Mouse (Mus musculus): ENCODE results near the gene Efnb2. TPM values are rescaled to one million over a fixed set of nuclear protein-coding genes. Genes with fewer than 3 reads are reported as not detected.

Efnb2 gene
- total RNA-seq (2022) = 10 to 100 TPM; 33.8 to 44.3 (median 39.9) TPM

DNA sequence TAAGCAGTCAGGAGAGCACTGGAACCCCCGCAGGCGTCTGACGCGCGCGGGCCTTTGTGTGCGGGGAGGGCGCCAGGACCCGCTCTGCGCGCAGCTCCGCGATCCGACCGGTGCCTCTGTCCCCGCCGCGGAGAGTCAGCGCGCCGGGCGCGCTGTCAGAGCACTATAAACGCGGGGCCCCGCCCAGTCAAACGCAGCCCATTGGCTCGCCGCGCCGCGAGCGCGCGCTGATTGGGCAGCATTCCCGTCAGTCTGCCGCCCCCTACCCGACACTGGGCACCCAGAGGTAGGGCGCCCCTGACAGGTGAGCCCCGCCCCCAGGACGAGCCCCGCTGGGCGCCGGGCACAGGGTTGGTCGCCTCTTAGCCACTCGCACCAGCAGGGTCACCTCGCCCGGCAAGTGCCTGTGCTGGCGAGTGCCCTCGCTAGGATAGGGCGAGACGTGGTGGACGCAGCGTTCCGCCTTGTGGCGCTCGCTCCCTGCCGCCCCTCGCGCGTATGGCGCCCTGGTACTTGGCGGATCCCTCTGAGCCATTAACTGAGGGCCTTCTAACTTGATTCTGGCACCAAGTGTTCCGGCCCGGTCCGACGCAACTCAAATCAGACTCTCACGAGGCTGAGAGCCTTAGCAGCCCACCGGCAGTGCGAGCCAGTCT, at the start of gene Efnb2:
Gene Efnb2 (minus strand): TSS at position 140 of the 656 bp plus-strand sequence.
- peak; percentile 88 to 96 for DNase-seq (ENCODE audit: low spot score in 2 of 2)

DNA sequence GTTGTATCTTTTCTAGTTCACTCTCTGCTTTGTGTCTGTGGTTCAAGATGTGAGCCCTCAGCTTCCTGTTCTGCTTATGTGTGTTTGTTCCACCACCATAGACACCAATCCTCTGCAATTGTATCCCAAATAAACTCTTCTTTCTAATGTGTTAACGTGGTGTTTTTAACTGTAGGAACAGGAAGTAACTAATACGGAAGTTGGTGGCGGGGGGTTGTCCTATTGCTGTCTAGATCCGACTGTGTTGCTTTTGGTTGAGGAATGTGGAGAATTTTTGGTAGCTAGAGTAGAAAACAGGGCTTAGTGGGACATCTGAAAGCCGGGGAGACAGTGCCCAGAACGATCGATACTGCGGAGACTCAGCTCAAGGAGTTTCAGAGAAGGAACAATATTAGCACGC, 43.8 kb upstream of the Efnb2 start:
- DNase-seq (ENCODE audit: low spot score in 2 of 2) = no peak

DNA sequence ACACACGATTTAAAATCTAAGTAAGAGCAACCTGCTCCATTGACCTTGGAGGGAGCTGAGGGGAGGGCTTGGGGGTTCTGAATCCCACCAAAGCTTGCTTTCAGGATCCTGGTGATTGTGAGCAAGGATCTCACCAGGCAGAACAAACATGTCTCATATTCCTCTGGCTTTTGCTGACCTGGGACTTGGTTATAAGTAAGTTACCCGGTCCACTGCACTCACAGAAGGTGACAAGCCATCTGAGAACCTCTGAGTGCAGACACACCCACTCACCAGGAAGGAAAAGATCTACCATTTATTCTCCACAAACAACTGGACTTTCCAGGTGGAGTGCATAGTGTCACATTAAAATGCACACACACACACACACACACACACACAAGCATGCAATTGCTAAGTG, 42.6 kb upstream of the Efnb2 start:
- DNase-seq (ENCODE audit: low spot score in 2 of 2) = no peak

DNA sequence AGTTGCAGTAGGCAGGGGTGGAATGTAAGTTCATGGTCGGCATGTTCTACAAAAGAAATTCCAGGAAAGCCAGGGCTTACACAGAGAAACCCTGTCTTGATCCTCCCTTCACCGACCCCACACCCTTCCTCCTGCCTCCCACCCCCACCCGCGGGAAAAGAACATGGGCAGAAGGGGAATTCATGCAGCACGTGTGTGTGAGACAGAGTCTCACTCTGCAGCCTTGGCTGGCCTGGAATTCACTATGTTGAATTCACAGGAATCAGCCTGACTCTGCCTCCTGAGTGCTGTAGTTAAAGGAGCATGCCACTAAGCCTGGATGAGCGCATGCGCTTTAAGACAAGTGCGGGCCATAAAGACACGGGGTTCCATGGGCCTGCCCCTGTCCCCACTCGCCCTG, 39.8 kb upstream of the Efnb2 start:
- no peak for DNase-seq (ENCODE audit: low spot score in 2 of 2)

DNA sequence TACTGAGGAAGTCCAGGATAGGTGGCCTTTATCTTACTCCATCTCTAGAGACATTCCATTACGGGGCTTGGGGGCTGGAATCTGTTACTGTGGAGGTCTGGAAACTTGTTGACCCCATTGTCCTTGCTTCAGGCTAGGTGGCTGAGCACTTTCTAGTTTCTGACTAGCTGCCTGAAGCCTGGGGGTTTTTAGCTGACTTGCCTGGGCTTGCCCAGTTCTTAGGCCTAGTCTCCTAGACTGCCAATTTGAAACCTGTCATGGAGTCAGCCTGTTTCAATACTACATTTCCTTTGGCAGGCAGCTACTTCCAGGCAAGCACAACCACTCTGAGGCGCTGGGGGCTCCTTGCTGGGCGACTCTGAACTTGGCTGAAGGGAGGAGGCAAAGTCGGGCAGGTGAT, 39.2 kb upstream of the Efnb2 start:
- no peak for DNase-seq (ENCODE audit: low spot score in 2 of 2)

DNA sequence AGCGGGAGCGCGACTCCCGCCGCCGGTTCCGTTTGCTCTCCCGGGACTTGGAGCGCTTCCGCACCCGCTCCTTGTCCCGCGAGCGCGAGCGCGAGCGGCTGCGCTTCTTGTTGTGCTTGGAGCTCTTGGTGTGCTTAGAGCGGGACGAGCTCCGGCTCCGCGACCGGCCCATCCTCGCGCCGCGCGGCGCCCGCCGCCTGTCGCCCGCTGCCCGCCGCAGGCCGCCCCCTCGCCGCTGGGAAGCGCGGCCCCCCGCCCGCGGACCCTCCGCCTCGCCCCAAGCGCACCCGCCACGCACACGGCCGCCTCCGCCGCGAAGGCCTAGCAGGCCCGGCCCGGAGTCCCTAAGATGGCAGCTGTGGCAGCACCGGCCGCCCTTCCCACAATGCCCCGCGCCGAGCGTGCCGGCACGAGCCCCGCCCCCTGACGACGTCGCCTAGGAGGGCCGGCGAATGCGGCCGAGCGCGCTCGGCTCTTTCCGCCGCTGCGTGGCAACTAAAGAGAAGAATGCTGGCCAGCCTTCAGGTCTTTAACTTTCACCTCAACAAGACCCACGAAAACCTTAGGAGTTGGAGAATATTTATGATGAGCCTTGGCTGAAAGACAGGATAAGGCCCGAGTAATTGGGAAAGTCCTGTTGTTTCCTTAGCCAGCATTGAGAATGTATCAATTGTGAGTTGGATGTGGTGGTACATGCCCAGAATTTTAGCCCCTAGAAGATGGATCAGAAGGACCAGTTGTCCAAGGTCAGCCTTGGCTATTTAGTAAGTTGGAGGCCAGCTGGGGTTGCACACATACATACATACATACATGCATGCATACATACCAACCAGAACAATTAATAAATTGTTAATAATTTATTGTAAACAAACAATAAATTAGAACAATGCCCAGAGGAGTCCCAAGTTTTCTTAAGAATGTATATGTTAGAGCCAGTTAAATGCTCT, 29.4 kb upstream of the Efnb2 start, which contains the start of gene Arglu1:
Gene Arglu1 (minus strand): TSS at position 376 of the 947 bp plus-strand sequence.
- peak; percentile 90 to 95 for DNase-seq (ENCODE audit: low spot score in 2 of 2)

DNA sequence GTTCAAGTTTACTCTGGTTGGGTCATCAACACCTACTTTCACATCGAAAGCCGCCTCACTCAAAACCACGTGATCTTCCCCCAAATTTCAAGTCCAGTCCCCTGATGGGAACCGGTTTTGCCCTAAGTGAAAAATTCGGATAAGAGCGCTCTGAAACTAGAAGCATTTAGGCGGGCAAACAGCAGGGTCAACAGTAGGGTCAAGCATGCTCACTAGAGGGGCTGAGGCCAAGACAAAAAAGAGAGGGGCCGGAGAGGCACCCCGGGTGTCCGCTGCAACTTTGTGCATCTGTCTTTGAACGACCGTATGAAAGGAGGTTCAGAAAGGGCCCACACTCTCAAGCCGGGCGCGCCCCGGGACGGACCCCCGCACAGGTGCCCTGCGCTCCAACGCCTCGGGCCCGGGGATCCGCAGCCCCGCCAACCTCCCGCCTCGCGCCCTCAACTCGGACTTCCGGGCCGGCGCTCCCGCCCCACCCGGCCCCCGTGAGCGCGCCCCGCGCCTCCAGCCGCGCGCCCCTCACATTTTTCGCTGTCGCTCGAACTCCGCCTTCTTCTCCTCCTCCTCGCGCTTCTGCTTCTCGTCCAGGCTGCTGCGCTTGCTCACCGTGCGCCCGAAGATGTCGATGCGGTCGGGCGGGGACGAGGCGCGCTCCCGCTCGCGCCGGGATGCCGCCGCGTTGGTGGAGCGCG, 28.6 kb upstream of the Efnb2 start:
- DNase-seq (ENCODE audit: low spot score in 2 of 2) = peak; percentile 36 to 57

DNA sequence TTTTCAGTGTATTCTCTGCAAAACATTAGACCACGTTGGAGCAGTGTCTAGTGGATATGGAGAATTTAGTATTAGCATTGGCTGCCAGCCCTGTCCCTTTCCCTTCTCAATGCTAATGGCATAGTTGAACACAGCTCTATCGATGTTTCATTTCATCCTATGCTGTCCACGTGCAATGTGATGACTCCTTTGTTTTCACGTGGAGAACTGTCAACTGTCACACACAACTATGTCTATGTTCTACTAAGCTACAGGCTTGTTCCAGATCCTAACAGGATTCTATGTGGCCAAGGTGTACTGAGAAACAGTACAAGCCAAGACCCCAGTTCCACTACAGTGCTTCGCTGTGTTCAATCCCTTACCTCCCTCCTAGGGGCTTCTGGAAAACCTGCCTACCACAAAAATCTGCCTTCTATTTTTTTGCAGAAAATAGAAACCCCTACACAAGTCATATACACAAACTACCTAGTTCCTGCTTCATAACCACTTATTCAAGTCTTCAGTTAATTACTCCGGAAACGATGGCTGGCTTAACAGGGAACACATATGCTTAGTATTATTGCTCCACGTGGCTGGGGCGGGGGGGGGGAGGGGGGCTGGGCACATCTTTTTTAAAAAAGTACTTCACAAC, 27.9 kb upstream of the Efnb2 start:
- DNase-seq (ENCODE audit: low spot score in 2 of 2) = no peak

DNA sequence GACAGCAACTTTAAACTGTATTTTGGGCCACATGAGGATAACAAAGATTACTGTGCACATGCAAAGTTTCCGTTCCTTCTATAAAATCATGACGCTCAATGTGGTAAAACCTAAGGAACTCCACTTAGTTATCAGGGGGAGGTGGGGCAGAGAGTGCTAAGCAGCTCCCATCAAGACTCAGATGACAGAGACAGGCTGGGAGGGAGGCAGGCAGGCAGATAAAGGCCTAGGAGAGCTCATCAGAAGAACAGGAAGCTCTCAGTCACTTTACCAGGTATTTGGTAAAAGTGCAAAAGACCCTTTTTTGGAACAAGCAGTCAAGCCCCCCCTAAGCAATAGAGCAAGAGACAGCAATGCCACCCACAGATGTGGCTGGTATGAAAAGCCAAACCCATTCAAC, 24.5 kb upstream of the Efnb2 start:
- no peak for DNase-seq (ENCODE audit: low spot score in 2 of 2)

DNA sequence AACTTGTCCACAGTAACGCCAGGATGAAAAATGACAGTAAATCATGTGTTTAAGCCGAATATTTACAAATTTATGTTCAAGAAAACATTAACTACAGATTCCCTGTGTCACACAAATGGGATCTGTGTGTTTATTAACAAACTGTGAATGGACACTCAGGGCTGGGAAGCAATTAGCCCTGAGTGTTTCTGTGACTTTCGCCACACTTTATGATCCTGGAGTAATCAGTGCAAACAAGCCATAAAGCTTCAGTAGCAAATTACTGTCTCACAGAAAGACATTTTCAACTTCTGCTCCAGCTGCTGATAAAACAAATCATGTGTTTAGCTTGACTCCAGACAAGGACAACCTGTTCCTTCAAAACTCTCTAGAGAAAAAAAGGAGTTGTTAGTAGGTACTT, 21.7 kb upstream of the Efnb2 start:
- DNase-seq (ENCODE audit: low spot score in 2 of 2) = no peak

DNA sequence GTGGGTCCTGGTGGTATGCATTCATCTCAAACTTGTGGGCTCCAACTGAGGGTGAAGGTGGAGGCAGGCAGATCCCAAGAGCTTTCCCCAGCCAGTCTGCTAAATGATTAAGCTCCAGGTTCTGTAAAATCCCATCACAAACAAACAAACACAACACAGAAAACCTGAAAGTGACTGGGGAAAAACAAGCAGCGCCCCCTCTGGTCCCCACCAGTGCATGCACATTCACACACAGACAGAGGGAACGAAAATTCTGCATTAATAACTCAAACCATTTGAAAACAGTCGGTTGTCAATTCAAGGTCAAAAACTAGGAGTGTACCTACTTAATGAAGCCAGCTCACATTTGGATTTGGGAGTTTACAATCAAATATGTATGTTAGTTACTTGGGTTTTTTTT, 17.2 kb upstream of the Efnb2 start:
- DNase-seq (ENCODE audit: low spot score in 2 of 2) = no peak

DNA sequence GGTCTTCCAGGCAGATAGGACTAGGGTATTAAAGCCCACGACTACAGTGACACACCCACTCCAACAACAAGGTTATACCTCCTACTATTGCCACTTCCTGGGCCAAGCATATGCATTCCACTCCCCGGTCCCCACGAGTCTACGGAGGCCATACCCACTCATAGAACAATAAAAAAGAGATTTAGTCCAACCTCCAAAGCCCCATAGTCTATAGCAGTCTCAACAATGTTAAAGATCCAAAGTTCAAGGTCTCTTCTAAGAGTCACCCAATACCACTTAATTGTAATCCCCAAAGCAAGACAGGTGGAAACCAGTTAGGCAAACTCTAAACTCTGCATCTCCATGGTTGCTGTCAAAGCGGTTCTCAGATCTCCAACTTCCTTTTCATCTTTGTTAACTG, 13.8 kb upstream of the Efnb2 start:
- no peak for DNase-seq (ENCODE audit: low spot score in 2 of 2)

DNA sequence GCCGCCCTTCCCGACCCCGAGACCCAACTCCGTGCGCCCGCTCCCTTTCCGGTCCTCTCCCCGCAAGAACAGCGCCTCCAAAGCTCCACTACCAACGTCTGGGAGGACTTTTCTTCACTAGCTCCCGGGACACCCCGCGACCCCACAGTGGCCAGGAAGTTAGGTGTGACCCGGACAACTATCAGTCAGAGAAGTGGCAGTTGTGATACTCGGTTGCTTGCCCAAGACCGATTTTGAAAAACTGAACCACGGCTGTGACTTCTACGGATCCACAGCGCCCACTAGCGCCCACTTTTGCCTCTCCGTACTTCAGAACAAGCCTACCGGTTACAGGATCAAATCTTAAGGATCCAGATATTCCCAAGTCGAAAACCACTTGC, 707 bp upstream of the Efnb2 start:
- peak; percentile 79 to 93 for DNase-seq (ENCODE audit: low spot score in 2 of 2)

DNA sequence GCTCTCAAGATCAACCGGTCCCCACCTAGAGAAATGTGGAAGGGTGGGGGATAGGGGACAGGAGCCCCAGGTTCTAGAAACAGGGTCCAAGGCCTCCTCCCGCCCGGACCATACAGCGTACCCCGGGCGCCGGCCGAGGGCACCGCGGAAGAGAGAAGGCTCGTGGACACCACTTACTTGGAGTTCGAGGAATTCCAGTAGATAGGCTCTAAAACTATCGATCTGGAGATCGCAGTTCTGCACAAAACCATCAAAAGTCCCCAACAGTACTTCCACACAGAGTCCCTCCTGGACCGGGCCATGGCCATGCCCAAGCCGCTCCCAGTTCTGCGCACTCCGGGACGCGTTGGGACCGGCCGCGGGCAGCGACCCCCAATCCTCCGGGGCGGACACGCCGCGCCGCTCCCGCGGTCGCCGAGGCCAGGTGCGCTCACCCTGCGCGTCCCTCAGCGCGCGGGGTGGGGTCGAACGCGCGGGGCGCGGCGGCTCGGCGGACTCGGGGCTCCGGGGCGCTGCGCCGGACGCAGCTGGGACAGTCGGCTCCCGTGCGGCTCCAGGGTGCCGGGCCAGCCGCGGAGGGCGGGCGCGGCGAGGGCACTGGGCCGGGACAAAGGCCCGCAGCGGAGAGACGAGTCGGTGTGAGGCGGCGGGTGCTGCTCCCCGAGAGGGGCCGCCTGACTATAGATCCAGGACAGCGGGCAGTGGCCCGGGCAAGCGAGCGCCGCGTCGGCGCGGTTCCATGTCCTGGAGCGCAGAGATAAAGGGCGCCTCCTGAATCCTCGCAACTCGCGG, 539 bp downstream of the Efnb2 start:
- peak in 1 of 2 experiments; percentile 43 for DNase-seq (ENCODE audit: low spot score in 2 of 2)

DNA sequence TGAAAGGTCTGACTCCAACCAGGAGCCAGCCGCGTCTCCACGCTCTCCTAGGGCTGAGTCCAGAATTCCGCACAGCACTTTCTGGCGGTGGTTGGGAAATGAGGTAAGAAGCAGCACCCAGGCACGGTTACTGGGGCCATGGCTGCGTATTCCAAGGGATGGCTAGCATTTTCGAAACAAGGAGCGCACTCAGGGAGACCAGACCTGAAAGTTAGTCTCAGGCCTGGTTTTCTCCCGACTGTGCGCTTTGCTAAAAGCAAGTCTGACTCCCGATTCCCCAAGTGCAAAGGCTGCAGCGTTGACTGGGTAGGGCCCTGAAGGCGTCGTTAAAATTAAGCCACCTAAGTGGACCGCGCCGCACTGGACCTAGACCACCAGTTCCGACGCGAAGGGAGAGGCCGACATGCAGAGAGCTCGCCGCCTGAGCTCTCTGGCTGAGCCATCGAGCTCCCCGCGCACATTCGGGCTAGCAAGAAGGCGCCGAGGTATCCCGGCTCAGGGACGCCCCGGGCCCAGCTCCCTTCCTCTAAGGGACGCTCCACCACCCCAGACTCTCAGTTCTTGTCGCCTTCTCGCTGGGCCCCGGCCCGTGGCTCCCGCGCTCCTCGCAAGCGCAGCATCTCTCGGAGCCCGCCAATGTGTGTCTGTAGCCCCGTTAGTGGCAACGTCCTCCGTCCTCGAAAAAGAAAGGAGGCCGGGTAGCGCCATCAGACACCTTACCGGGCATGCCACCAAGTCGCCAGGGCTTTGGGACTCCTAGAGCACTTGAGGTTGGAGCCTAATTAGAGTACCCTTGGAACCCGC, 1.3 kb downstream of the Efnb2 start:
- peak in 1 of 2 experiments; percentile 40 for DNase-seq (ENCODE audit: low spot score in 2 of 2)

DNA sequence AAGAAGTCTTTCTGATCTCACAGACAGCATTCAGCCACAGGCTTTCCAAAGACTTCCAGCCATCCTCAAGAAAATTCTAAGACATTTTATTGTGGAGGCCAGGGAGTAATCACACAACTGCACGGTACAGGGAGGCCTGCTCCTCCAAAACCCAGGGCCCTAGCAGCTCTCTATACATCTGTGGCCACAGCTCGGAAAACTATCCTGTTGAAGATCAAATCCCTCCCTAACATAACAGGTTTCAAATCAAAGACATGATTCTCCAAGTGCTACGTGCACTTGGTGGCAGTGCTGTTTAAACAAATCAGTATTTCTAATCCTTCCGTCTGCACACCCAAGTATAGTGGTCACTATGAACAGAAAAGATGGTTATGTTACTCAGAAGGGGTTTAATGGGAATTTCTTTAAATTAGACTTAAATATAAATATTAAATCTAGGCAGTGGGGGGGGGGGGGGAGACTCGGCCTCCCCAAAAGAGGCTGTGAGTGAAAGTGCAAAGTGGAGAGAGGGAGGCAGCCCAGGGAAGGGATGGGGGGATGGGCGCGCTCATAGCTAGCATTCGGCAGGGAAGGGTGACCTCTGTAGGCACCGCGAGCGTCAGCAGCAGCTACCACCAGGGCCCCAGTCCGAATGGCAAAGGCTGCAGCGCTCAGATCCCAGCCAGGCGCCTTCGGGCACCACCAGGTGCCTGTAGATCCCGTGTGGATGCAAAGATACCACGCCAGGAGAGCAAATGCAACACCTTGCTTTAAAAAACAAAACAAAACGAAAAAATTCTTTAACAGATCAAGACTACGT, 2.4 kb downstream of the Efnb2 start:
- DNase-seq (ENCODE audit: low spot score in 2 of 2) = peak; percentile 57 to 83

DNA sequence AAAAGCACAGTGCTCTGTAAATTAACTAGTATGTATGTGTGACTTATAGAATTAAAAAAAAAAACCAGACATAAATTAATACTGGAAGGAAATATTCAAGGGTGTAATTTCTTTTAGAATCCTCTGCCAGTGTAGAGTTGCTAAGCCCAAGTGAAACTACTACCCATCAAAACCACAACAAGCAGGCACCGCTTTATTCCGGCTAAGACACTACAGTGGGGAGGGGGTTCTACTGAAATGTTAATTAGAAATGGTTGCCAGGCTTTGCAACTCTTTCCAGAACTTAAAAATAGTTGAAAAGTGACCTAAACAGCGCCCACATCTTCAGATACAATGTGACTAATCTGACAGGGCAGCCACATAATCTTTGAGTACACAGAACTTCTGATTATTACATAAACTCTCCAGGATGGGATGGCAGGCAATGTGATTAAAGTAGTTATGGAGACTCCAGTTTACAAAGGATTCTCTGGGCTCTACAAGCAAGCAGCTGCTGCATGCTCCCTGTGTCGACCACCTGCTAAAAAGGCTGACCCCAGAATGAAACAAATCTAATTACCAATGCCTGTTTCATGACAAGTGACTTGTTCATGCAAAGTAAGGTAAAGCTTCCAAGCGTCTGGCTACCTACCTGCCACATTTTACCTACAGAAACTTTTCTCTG, 3.2 kb downstream of the Efnb2 start:
- no peak for DNase-seq (ENCODE audit: low spot score in 2 of 2)
